Mouse (Mus musculus): Measurements from ENCODE around the gene Sptb. TPM values are rescaled to one million over a fixed set of nuclear protein-coding genes. Genes with fewer than 3 reads are reported as not detected.

The Sptb gene
- polyA plus RNA-seq (2015; fragmentation: Nextera tagmentation; extraction: Ambion mirVana) = 0.37 and 0.59 TPM in 2 replicates

GRCm38 (mm10) chr12:76710351-76711100 lies at the start of gene Sptb:
Gene Sptb, minus strand, starts transcription at chr12:76710547.
- TF ChIP-seq CTCF (IDR thresholded peaks at IDR 0.05; ENCODE audit: low read depth) = no peak
- no peak within 1 kb of the TSS for H3K27ac ChIP-seq
- peak; percentile 64 for ATAC-seq (replicated peaks; ENCODE audit: low FRiP score, low read depth)
- H3K4me3 ChIP-seq (replicated peaks; ENCODE audit: low read depth, low read length) = peak within 1 kb of the TSS; percentile 71
- H3K4me1 ChIP-seq (replicated peaks; ENCODE audit: insufficient read depth, low read length) = peaks cover 5% of the 10 kb centered on the region; the same call in 1 of the 2 replicates
- peaks cover 7% of the 10 kb centered on the region for H3K27me3 ChIP-seq (ENCODE audit: insufficient read depth, low read length)
- peak; percentile 28 for DNase-seq (ENCODE audit: low spot score)
- no peaks in the 10 kb centered on the region for H3K9me3 ChIP-seq (replicated peaks; ENCODE audit: low read length)
- H3K4me2 ChIP-seq (ENCODE audit: low read length) = peak within 1 kb of the TSS; percentile 100
- peak within 1 kb of the TSS; percentile 59 for H3K9ac ChIP-seq (ENCODE audit: low read depth, low read length)
- H3K36me3 ChIP-seq (ENCODE audit: insufficient read depth, low read length) = no peaks in the 10 kb centered on the region
- under 1% methylated on average over 40 of the region's 40 CpGs for WGBS

- TF ChIP-seq CTCF (IDR thresholded peaks at IDR 0.05; ENCODE audit: low read depth) = peak; percentile 69
- WGBS = 50% methylated on average over 12 of the region's 14 CpGs
- Histone ChIP-seq H3K9ac (ENCODE audit: low read depth, low read length) (no peak overlapping the region), H3K36me3 (ENCODE audit: insufficient read depth, low read length) (no peaks in the 10 kb centered on the region), H3K4me2 (ENCODE audit: low read length) (no peak overlapping the region), H3K9me3 (replicated peaks; ENCODE audit: low read length) (no peaks in the 10 kb centered on the region), H3K4me3 (replicated peaks; ENCODE audit: low read depth, low read length) (no peak overlapping the region), H3K4me1 (replicated peaks; ENCODE audit: insufficient read depth, low read length) (no peaks in the 10 kb centered on the region), H3K27me3 (ENCODE audit: insufficient read depth, low read length) (no peaks in the 10 kb centered on the region), H3K27ac (no peak overlapping the region)
- ATAC-seq (replicated peaks; ENCODE audit: low FRiP score, low read depth) (no peak), DNase-seq (ENCODE audit: low spot score) (peak; percentile 71)
These were observed 42.4 kb upstream of the Sptb start for GRCm38 (mm10) chr12:76752652-76753318.

- Histone ChIP-seq H3K4me2 (ENCODE audit: low read length) (no peak overlapping the region), H3K27me3 (ENCODE audit: insufficient read depth, low read length) (no peaks in the 10 kb centered on the region), H3K4me3 (replicated peaks; ENCODE audit: low read depth, low read length) (no peak overlapping the region), H3K27ac (no peak overlapping the region), H3K9me3 (replicated peaks; ENCODE audit: low read length) (no peaks in the 10 kb centered on the region), H3K4me1 (replicated peaks; ENCODE audit: insufficient read depth, low read length) (no peaks in the 10 kb centered on the region), H3K36me3 (ENCODE audit: insufficient read depth, low read length) (no peaks in the 10 kb centered on the region), H3K9ac (ENCODE audit: low read depth, low read length) (no peak overlapping the region)
- no peak for ATAC-seq (replicated peaks; ENCODE audit: low FRiP score, low read depth)
- WGBS = 78% methylated on average over 16 of the region's 16 CpGs
- TF ChIP-seq CTCF (IDR thresholded peaks at IDR 0.05; ENCODE audit: low read depth) = no peak
- no peak for DNase-seq (ENCODE audit: low spot score)
These were observed 40.6 kb upstream of the Sptb start for GRCm38 (mm10) chr12:76750866-76751459.

DNA sequence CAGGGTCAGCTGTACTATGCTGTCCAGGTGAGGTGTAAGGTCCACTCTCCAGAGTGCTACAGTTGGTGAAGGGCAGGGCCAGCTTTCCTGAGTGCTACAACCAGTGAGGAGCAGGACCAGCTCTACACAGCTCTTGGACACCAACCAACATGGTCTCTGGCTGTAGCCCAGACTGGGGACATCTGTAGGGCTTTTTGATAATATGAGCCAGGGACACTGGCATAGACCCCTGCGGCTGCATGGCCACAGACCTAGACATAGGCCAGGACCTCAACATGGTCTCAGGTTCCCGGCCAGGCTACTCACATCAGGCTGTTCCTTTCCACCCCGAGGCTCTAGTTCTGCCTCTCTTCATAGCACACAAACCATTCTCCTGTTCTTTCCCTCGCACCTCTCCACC lies 17.6 kb upstream of the Sptb start:
- H3K9ac ChIP-seq (ENCODE audit: low read depth, low read length) = no peak overlapping the region
- H3K27ac ChIP-seq = no peak overlapping the region
- no peak overlapping the region for H3K4me3 ChIP-seq (replicated peaks; ENCODE audit: low read depth, low read length)
- 88% methylated on average over 4 of the region's 4 CpGs for whole genome bisulfite sequencing
- no peaks in the 10 kb centered on the region for H3K4me1 ChIP-seq (replicated peaks; ENCODE audit: insufficient read depth, low read length)
- TF ChIP-seq CTCF (IDR thresholded peaks at IDR 0.05; ENCODE audit: low read depth) = no peak
- no peaks in the 10 kb centered on the region for H3K9me3 ChIP-seq (replicated peaks; ENCODE audit: low read length)
- H3K36me3 ChIP-seq (ENCODE audit: insufficient read depth, low read length) = no peaks in the 10 kb centered on the region
- ATAC-seq (replicated peaks; ENCODE audit: low FRiP score, low read depth) = no peak
- no peaks in the 10 kb centered on the region for H3K27me3 ChIP-seq (ENCODE audit: insufficient read depth, low read length)
- no peak overlapping the region for H3K4me2 ChIP-seq (ENCODE audit: low read length)
- no peak for DNase-seq (ENCODE audit: low spot score)

DNA sequence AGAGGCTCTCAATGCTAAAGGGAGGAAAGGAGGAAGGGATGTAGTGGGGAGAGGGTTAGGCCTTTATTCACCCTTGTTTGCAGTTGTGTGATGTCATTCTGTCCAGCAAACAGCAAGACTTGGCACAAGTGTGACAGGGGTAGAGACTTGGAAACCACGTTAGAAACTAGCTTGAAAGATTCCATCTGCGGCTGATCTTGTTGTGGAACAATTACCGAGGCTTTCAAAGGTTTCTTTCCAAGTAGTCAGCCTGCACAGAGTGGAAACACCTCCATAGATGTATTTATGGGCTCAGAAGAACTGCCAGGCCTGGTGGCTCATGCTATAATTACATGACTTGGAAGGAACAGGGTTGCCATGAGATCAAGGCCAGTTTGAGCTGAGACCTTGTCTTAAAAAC lies 11.7 kb upstream of the Sptb start:
- Histone ChIP-seq H3K4me3 (replicated peaks; ENCODE audit: low read depth, low read length) (no peak overlapping the region), H3K27me3 (ENCODE audit: insufficient read depth, low read length) (no peaks in the 10 kb centered on the region), H3K9me3 (replicated peaks; ENCODE audit: low read length) (no peaks in the 10 kb centered on the region), H3K9ac (ENCODE audit: low read depth, low read length) (no peak overlapping the region), H3K27ac (no peak overlapping the region), H3K4me1 (replicated peaks; ENCODE audit: insufficient read depth, low read length) (no peaks in the 10 kb centered on the region), H3K36me3 (ENCODE audit: insufficient read depth, low read length) (no peaks in the 10 kb centered on the region), H3K4me2 (ENCODE audit: low read length) (no peak overlapping the region)
- DNase-seq (ENCODE audit: low spot score) (no peak), ATAC-seq (replicated peaks; ENCODE audit: low FRiP score, low read depth) (no peak)
- 57% methylated on average over 3 of the region's 3 CpGs for WGBS
- no peak for TF ChIP-seq CTCF (IDR thresholded peaks at IDR 0.05; ENCODE audit: low read depth)

GRCm38 (mm10) chr12:76720572-76720971 lies 10.2 kb upstream of the Sptb start:
- no peak overlapping the region for H3K27ac ChIP-seq
- H3K27me3 ChIP-seq (ENCODE audit: insufficient read depth, low read length) = no peaks in the 10 kb centered on the region
- DNase-seq (ENCODE audit: low spot score) (peak; percentile 55), ATAC-seq (replicated peaks; ENCODE audit: low FRiP score, low read depth) (no peak)
- no peak overlapping the region for H3K4me3 ChIP-seq (replicated peaks; ENCODE audit: low read depth, low read length)
- TF ChIP-seq CTCF (IDR thresholded peaks at IDR 0.05; ENCODE audit: low read depth) = peak; percentile 50
- H3K36me3 ChIP-seq (ENCODE audit: insufficient read depth, low read length) = no peaks in the 10 kb centered on the region
- no peak overlapping the region for H3K4me2 ChIP-seq (ENCODE audit: low read length)
- no peaks in the 10 kb centered on the region for H3K9me3 ChIP-seq (replicated peaks; ENCODE audit: low read length)
- H3K4me1 ChIP-seq (replicated peaks; ENCODE audit: insufficient read depth, low read length) = no peaks in the 10 kb centered on the region
- H3K9ac ChIP-seq (ENCODE audit: low read depth, low read length) = no peak overlapping the region
